Mouse (Mus musculus) brain, embryonic 18.5 days (tissue): ENCODE measurements around the gene Srsf12.
A peak's percentile ranks its signal among the peaks of the same experiment; 100 is the strongest.

Experiments
- DNase-seq: peaks from one replicate; pipeline ENCODE4 v3.0.0-alpha.2; 2012; ENCODE audit warnings: low read depth, low spot score

Srsf12 gene

GRCm38 (mm10) chr4:33208881-33209841 lies at the start of gene Srsf12:
Srsf12 (plus strand) TSS chr4:33208991.
- DNase-seq, result no peak

GRCm38 (mm10) chr4:33183477-33183876 lies 25.3 kb upstream of the Srsf12 start:
- DNase-seq, result no peak

- DNase-seq, result no peak
Observed at GRCm38 (mm10) chr4:33188164-33188563, 20.6 kb upstream of the Srsf12 start.

- peak; percentile 72 for DNase-seq
Observed at GRCm38 (mm10) chr4:33188781-33189734, 19.7 kb upstream of the Srsf12 start.

DNA sequence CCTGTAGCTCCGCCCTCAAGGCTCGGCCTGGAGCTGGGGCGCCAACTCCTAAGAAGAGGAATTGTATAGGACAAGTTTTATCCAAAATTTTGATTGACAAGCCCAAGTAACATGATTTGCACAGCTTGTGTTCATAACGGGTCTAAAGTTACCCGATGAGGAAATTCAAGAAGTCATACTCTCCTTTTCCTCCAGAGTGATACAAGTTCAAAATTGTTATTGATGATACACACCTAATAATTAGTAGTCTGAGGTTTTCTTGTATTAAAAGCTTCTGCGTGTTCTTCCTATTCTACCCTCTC lies 19.1 kb upstream of the Srsf12 start, which contains the start of gene Pm20d2:
TSS of gene Pm20d2 (minus strand) at position 3 of the 302 bp plus-strand sequence.
- DNase-seq, result no peak

DNA sequence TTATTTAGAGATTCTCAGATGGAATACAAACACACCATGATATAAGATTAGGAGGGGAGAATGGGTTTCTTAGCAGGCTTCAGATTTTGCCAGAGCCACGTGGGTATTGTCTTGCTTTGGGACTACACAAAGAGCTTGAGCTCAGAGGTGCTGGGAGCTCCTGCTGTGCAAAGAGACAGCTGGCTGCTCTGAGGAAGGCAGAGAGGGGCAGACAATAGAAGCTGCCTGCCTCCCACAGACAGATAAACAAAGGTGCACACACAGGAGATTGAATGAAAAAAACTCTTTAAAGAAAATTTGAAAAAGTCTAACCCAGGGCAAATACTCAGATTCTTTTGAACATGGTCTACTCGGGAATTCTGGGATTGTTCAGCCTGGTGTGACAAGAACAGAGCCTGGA lies 10.7 kb upstream of the Srsf12 start:
- DNase-seq, result no peak

DNA sequence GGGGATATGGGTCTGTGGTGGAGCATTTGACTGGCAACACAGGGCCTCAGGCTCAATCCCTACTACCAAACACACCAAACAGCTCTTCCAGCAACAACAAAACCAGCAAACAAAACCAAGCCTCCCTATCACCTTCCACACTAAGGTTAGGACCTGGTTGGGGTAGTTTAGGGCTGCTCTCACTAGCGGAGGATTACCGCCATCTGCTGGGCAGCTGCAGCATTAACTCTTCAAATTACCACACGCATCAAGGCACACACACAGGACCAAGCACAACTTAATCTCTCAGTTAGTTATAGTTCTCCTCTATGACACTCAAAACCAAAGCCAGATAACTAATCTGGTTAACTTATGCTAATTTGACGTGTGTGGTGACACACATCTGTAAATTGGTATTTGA lies 4.1 kb upstream of the Srsf12 start:
- no peak for DNase-seq

DNA sequence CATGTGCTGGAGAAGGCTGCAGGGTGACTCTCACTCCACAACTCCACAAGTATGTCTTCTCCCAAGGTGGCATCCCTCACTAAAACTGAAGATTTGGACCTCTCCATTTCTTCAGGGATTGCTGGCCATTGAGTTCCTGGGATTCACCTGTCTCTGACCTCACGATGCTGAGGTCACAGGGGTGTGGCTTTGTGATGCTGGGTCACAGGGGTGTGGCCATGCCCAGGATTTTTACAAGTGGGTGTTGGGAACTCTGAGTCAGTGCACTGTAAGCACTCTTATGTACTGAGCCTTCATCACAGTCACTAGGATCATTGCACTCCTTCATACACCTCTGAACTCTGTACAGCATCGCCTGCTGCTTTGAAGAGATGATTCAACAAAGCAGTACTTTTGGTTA lies 1.2 kb upstream of the Srsf12 start:
- no peak for DNase-seq

DNA sequence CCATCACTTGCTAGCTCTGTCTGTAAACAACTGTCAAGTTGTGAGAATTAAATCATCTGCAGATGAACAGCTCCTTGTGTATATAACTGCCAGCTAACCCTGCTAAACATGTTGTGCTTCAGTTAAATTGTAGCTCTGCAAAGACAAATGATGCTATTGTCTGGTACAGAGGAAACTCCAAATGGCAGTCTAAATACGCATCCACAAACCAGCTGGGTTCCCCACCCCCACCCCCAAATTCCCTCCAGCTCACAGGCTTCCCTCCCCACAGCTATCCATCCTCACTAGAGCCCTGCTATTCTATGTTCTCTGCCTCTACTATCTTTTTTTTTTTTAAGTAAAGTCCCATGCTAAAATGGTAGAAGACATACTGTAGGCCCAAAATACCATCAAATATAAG lies 13.1 kb downstream of the Srsf12 start:
- DNase-seq, result no peak

DNA sequence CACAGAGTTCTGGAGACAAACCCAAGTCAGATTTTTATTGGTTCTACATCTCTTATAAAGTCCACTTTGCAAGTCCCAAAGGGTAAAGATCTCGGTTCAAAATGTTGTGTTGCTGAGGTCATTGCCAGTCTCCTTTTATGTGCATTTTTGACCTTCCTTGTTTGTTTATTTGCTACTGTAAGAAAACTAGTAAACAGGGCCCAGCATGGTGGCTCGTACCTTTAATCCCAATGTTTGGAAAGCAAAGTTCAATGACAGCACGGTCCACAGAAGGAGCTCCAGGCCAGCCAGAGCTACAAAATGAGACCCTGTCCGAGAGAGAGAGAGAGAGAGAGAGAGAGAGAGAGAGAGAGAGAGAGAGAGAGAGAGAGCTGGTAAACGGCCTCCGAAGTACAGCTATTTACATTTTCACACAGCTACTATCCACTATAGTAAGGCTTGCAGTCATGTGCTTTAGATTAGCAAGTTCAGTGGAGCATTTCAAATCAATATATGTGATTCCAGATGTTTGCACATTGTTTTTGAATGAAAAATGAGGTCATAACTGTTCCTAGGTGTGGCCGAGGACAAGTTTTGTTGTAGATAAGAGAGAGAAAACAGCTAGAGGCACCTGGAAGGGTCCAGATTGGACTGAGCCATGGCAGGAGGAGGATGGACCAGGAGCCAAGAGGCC lies 15.3 kb downstream of the Srsf12 start:
- no peak for DNase-seq

DNA sequence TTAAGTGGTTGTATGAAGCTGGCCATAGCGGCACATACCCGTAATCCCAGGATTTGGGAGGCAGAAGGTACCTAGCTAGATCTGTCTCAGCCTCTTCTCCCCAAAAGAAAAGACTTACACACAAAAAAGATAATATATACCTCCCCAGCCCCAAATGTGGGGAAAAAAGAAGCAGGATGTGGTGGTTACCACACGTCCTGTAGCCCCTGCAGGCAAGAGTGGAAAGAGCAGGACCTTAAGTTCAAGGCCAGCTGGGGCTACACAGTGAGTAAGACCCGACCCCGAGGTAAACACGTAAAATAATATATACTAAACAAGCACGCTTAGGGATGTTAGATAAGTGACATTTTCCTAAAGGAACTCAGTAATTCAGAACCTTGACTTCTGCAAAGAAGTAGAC lies 18.4 kb downstream of the Srsf12 start:
- no peak for DNase-seq

- DNase-seq, result no peak
Observed at GRCm38 (mm10) chr4:33229639-33230038, 20.8 kb downstream of the Srsf12 start.

GRCm38 (mm10) chr4:33230881-33231280 lies 22.1 kb downstream of the Srsf12 start:
- no peak for DNase-seq

DNA sequence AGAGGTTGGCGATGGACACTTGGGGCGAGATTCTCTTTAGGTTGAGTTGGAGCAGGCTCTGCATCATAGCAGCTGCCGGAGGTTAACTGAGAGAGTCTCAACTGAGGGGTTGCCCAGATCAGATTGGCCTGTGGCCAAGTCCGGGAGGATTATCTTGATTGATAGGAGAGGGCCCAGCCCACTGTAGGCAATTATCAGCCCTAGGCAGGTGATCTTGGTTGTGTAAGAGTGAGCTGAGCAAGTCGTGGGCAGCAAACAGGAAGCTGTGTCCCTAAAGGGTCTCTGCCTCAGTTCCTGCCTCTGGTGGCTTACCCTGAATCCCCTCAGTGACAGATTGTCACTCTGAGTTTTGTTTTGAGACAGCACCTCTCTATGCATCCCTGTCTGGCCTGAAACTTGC lies 33.7 kb downstream of the Srsf12 start:
- no peak for DNase-seq

DNA sequence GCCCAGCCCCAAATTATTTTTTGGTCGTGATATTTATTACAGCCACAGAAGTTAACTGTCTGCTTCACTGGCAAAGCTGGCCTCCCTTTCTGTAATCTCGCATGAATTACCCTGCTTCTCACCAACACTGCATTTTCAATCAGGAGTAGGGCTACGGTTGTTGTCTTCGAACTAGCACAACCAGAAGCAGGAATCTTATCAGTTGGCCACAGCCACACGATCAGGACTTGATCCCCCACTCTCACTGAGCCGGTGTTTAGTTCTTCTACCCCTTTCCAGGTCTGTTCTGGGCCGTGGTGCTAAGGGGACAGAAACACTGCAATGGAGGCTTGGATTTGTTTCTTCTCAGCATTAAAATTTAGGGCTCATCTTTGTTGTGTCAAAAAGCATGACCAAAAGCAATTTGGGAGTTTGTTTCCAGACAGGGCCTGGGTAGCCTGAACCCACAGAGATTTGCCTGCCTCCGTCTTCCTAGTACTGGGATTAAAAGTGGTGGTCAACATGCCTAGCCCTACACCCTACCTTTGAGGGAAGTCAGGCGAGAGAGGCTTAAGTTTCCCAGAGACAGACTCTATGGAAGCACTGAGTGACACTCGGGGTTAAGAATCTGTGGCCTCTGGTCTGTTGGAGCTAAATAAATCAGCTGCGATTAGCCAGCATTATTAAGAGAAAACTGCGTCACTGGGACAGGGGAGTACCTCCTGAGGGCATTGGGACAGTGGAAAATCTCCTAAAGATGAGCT lies 34.4 kb downstream of the Srsf12 start:
- DNase-seq, result no peak

DNA sequence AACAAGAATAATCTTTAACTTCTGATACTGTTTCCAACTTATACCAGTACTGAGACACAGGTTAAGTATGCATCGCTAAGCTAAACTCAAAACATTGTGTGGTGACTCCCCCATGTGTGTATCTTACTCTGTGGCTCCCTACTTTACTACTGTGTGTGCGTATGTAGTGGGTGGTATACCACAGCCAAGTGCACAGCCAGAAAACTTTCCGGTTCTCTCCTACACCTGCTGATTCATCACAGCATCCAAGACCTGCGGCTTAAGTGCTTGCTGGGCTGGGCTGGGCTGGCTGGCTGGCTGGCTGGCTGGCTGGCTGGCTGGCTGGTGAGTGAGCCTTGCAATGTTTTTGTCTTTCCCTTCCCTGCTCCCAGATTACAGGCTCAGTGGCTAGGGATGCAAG lies 35.1 kb downstream of the Srsf12 start:
- no peak for DNase-seq

DNA sequence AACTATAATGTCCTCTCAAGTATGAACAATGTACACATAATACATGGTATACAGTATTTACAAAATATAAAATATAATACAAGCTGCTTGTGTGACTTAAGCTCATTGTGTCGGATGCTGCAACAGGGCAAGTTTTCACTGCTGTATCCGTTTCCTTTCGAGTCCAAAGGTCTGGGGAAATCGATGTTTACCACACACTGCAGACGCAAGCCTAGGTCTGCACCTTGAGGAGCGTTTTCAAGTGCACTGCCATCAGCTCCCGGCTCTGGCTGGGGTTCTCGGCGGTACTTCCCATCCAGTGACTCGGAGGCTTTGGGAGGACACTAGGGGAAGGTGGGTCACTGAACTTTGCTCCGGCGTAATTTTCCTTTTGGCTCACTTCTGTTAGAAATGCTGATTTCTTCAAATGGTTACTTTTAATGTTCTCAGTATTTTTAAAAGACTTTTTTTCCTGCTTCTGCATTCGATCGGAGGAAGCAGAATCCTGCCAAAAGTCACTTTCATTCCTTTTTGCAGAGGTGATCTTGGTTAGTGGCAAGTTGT lies 37.1 kb downstream of the Srsf12 start:
- no peak for DNase-seq

DNA sequence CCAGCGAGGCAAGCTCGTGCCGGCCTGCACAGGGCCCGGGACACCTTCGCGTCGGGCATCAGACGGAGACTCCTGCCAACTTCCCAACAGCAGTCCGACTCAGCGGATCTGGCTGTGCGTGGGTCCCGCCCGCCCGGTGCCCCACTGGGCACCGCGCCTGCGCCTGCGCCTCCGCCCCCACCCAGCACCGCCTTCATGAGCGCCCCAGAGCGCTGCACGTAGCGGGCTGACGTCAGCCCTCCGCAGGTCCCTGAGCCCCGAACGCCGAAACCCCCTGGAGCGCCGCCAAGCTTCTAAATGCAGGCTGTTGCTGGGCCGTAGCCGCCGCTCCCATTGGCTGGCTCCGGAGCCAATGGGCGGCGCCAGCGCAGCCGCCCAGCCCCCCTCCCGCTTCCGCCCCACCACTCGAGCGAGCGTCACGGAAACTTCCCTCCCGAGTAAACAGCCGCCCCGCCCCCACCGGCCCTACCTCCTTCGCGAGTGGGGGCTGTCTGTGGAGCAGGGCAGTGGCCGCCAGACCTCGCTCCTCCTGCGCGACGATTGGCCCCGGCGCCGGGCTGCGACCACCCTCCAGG lies 38.8 kb downstream of the Srsf12 start:
- peak; percentile 98 for DNase-seq

DNA sequence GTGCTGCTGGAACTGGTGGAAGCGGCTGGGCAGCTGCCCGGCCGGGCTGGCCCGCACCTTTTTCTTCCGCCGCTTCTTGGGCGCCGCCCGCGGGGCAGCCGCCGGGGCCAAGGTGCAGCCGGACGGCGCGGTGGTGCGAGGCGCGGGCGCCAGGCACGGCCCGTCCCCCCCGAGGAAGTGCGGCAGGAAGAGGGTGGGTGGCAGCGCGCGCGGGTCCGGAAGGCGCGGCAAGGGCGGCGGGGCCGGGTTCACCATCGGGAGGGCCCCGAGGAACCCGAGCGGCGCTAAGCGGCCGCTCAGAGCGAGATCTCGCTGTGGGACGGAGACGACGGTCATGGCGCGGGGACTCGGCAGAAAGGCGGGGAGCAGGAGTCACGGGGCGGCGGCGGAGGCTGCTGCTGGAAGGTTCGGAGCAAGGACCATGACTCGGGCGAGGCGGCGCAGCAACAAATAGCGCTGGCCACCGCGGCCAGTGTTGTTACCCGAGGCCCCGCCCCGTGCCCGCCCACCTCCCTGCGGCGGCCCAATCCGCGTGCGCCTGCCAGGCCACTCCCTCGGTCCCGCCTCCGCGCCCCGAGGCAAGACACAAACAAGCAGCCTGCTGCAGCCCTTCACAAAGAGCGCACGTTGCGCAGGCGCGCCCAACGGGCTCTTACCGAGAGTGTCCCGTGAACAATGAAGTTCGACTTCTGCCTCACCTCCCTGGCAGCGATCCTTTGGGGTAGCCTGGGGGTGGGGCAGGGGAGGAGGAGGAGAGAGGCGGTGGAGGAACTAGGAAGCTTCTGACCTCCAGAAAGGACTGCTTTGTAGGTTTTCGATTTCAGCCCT lies 39.5 kb downstream of the Srsf12 start:
- peak; percentile 94 for DNase-seq

GRCm38 (mm10) chr4:33248915-33249314 lies 40.1 kb downstream of the Srsf12 start:
- DNase-seq, result peak; percentile 16
